Mouse (Mus musculus): ENCODE measurements around the gene Irf2bpl. TPM values are rescaled to one million over a fixed set of nuclear protein-coding genes. Genes with fewer than 3 reads are reported as not detected.

Irf2bpl gene
- total RNA-seq, 2 experiments from 2014 or later, result 70.7 to 73.6 TPM

GRCm38 (mm10) chr12:86872335-86873040 lies 12.1 kb downstream of the Irf2bpl start:
- intact Hi-C loops (cut with DNase I), result no loop called here
- DNase-seq (ENCODE audit: low spot score in 2 of 2), result no peak

- intact Hi-C loops (cut with DNase I), result no loop called here
- no peak for DNase-seq (ENCODE audit: low spot score in 2 of 2)
These were observed 12.8 kb downstream of the Irf2bpl start for GRCm38 (mm10) chr12:86871666-86872334.

- intact Hi-C loops (cut with DNase I), result no loop called here
- DNase-seq (ENCODE audit: low spot score in 2 of 2), result no peak
These were observed 13.6 kb downstream of the Irf2bpl start for GRCm38 (mm10) chr12:86870996-86871395.

- intact Hi-C loops (cut with DNase I), result no loop called here
- no peak for DNase-seq (ENCODE audit: low spot score in 2 of 2)
These were observed 14.8 kb downstream of the Irf2bpl start for GRCm38 (mm10) chr12:86869761-86870160.

- intact Hi-C loops (cut with DNase I), result no loop called here
- no peak for DNase-seq (ENCODE audit: low spot score in 2 of 2)
These were observed 17.1 kb downstream of the Irf2bpl start for GRCm38 (mm10) chr12:86867271-86868223.

GRCm38 (mm10) chr12:86864316-86865020 lies 20.1 kb downstream of the Irf2bpl start:
- intact Hi-C loops (cut with DNase I), result no loop called here
- no peak for DNase-seq (ENCODE audit: low spot score in 2 of 2)

- DNase-seq (ENCODE audit: low spot score in 2 of 2), result peak; percentile 49 to 56
- intact Hi-C loops (cut with DNase I), result no loop called here
These were observed 24.4 kb downstream of the Irf2bpl start for GRCm38 (mm10) chr12:86859924-86860790.

- DNase-seq (ENCODE audit: low spot score in 2 of 2), result no peak
- intact Hi-C loops (cut with DNase I), result no loop called here
These were observed 25.4 kb downstream of the Irf2bpl start for GRCm38 (mm10) chr12:86858983-86859872.

- DNase-seq (ENCODE audit: low spot score in 2 of 2), result no peak
- intact Hi-C loops (cut with DNase I), result no loop called here
These were observed 26.1 kb downstream of the Irf2bpl start for GRCm38 (mm10) chr12:86858498-86858897.

- no peak for DNase-seq (ENCODE audit: low spot score in 2 of 2)
- intact Hi-C loops (cut with DNase I), result no loop called here
These were observed 27.3 kb downstream of the Irf2bpl start for GRCm38 (mm10) chr12:86857290-86857689.

- intact Hi-C loops (cut with DNase I), result no loop called here
- no peak for DNase-seq (ENCODE audit: low spot score in 2 of 2)
These were observed 28.9 kb downstream of the Irf2bpl start for GRCm38 (mm10) chr12:86855670-86856069.

- intact Hi-C loops (cut with DNase I), result no loop called here
- no peak for DNase-seq (ENCODE audit: low spot score in 2 of 2)
These were observed 31.1 kb downstream of the Irf2bpl start for GRCm38 (mm10) chr12:86853516-86853915.

- intact Hi-C loops (cut with DNase I), result no loop called here
- DNase-seq (ENCODE audit: low spot score in 2 of 2), result no peak
These were observed 33.3 kb downstream of the Irf2bpl start for GRCm38 (mm10) chr12:86851313-86851712.

GRCm38 (mm10) chr12:86850746-86851145 lies 33.9 kb downstream of the Irf2bpl start:
- DNase-seq (ENCODE audit: low spot score in 2 of 2), result no peak
- intact Hi-C loops (cut with DNase I), result no loop called here

- peak; percentile 56 to 57 for DNase-seq (ENCODE audit: low spot score in 2 of 2)
These were observed 34.5 kb downstream of the Irf2bpl start for GRCm38 (mm10) chr12:86849945-86850626.

GRCm38 (mm10) chr12:86842866-86843459 lies 41.6 kb downstream of the Irf2bpl start:
- intact Hi-C loops (cut with DNase I), result loop anchor here (1.0 kb wide), 1 partner anchor 26 kb away; no protein-coding TSS in a partner anchor
- no peak for DNase-seq (ENCODE audit: low spot score in 2 of 2)

More at GRCm38 (mm10) chr12:86849945-86850626, 34.5 kb downstream of the Irf2bpl start:
- intact Hi-C loops (cut with DNase I), result no loop called here

GRCm38 (mm10) chr12:86840526-86840925 lies 44.1 kb downstream of the Irf2bpl start:
- intact Hi-C loops (cut with DNase I), result no loop called here
- no peak for DNase-seq (ENCODE audit: low spot score in 2 of 2)

Measured in left cerebral cortex, postnatal 36 days (tissue).